Mouse (Mus musculus) CD4-positive, CD25-positive, alpha-beta regulatory T cell, adult 2 months (primary cell): ENCODE measurements around the gene Xrra1.
A peak's percentile ranks its signal among the peaks of the same experiment; 100 is the strongest.

Experiments
- DNase-seq: peaks from one replicate; pipeline ENCODE4 v3.0.0-alpha.2; 2012; ENCODE audit warnings: low read depth, low spot score

The Xrra1 gene

GRCm38 (mm10) chr7:99858813-99859585 is at the start of gene Xrra1:
Gene Xrra1, plus strand, starts transcription at chr7:99859116.
- DNase-seq = peak; percentile 98

- DNase-seq = no peak
Measured at GRCm38 (mm10) chr7:99810814-99811213, 48.1 kb upstream of the Xrra1 start.

- DNase-seq = no peak
Measured at GRCm38 (mm10) chr7:99811661-99812060, 47.3 kb upstream of the Xrra1 start.

- peak; percentile 80 for DNase-seq
Measured at GRCm38 (mm10) chr7:99813394-99813793, 45.5 kb upstream of the Xrra1 start.

GRCm38 (mm10) chr7:99818181-99818725 is 40.7 kb upstream of the Xrra1 start:
- DNase-seq = peak; percentile 57

GRCm38 (mm10) chr7:99821953-99822352 is 37.0 kb upstream of the Xrra1 start:
- no peak for DNase-seq

GRCm38 (mm10) chr7:99822426-99822825 is 36.5 kb upstream of the Xrra1 start:
- DNase-seq = peak; percentile 59

GRCm38 (mm10) chr7:99823045-99823663 is 35.8 kb upstream of the Xrra1 start:
- peak; percentile 60 for DNase-seq

- no peak for DNase-seq
Measured at GRCm38 (mm10) chr7:99824649-99825483, 34.0 kb upstream of the Xrra1 start.

GRCm38 (mm10) chr7:99825511-99825910 is 33.4 kb upstream of the Xrra1 start:
- DNase-seq = no peak

- DNase-seq = no peak
Measured at GRCm38 (mm10) chr7:99826096-99826495, 32.8 kb upstream of the Xrra1 start.

- peak; percentile 94 for DNase-seq
Measured at GRCm38 (mm10) chr7:99828083-99828570, 30.8 kb upstream of the Xrra1 start, which contains the start of gene Neu3. Gene Neu3, minus strand, starts transcription at chr7:99828417.

- DNase-seq = peak; percentile 18
Measured at GRCm38 (mm10) chr7:99833115-99833845, 25.6 kb upstream of the Xrra1 start.

- DNase-seq = peak; percentile 68
Measured at GRCm38 (mm10) chr7:99833846-99834222, 25.1 kb upstream of the Xrra1 start.

- peak; percentile 41 for DNase-seq
Measured at GRCm38 (mm10) chr7:99834314-99834853, 24.5 kb upstream of the Xrra1 start.

- no peak for DNase-seq
Measured at GRCm38 (mm10) chr7:99836781-99837180, 22.1 kb upstream of the Xrra1 start.

GRCm38 (mm10) chr7:99837358-99838071 is 21.4 kb upstream of the Xrra1 start:
- no peak for DNase-seq

GRCm38 (mm10) chr7:99838241-99838640 is 20.7 kb upstream of the Xrra1 start:
- DNase-seq = no peak

- no peak for DNase-seq
Measured at GRCm38 (mm10) chr7:99845533-99846236, 13.2 kb upstream of the Xrra1 start.
